32 mouse cellular contexts compared by ENCODE assay signal in genomic region chr1:187315821-187316220, GRCm38 (mm10).
"Had no signal": no experiment of that assay in that cellular context is flagged by ENCODE, and none has a peak within 500 bp of the region (broad histone marks: within the 10 kb centered on the region; RNA-seq: fewer than 3 reads in every experiment).

No protein-coding gene starts in this region.

- ATAC-seq: liver, embryonic 12.5 days; lung, postnatal 0 days; midbrain, embryonic 13.5 days; midbrain, embryonic 15.5 days; midbrain, embryonic 16.5 days had no signal

- H3K4me2 ChIP-seq: limb, embryonic 12.5 days; limb, embryonic 13.5 days; limb, embryonic 15.5 days; liver, embryonic 11.5 days; liver, embryonic 12.5 days; liver, embryonic 13.5 days; liver, embryonic 15.5 days; lung, embryonic 14.5 days; lung, embryonic 15.5 days; midbrain, embryonic 11.5 days; midbrain, embryonic 12.5 days; midbrain, embryonic 13.5 days; midbrain, embryonic 15.5 days; neural tube, embryonic 12.5 days; neural tube, embryonic 13.5 days had no signal

- H3K9me3 ChIP-seq: limb, embryonic 10.5 days; limb, embryonic 12.5 days; limb, embryonic 13.5 days; limb, embryonic 15.5 days; liver, embryonic 12.5 days; liver, embryonic 13.5 days; liver, embryonic 15.5 days; lung, embryonic 15.5 days; megakaryocyte, embryonic 14.5 days; midbrain, embryonic 10.5 days; midbrain, embryonic 12.5 days; midbrain, embryonic 13.5 days; midbrain, embryonic 15.5 days; neural tube, embryonic 12.5 days; neural tube, embryonic 13.5 days had no signal

- H3K9ac ChIP-seq: limb, embryonic 12.5 days; limb, embryonic 13.5 days; limb, embryonic 15.5 days; liver, embryonic 12.5 days; liver, embryonic 13.5 days; liver, embryonic 14.5 days; liver, embryonic 15.5 days; lung, embryonic 14.5 days; lung, embryonic 15.5 days; midbrain, embryonic 12.5 days; midbrain, embryonic 13.5 days; midbrain, embryonic 15.5 days; neural tube, embryonic 12.5 days; neural tube, embryonic 13.5 days had no signal

- H3K4me3 ChIP-seq: limb, embryonic 10.5 days; limb, embryonic 12.5 days; limb, embryonic 13.5 days; limb, embryonic 15.5 days; liver, embryonic 12.5 days; liver, embryonic 13.5 days; liver, embryonic 15.5 days; lung, embryonic 15.5 days; megakaryocyte, embryonic 14.5 days; midbrain, embryonic 10.5 days; midbrain, embryonic 12.5 days; midbrain, embryonic 13.5 days; midbrain, embryonic 15.5 days; myocyte; neural tube, embryonic 12.5 days; neural tube, embryonic 13.5 days had no signal

- H3K27ac ChIP-seq: limb, embryonic 10.5 days; limb, embryonic 12.5 days; limb, embryonic 13.5 days; limb, embryonic 15.5 days; liver, embryonic 12.5 days; liver, embryonic 13.5 days; liver, embryonic 14.5 days; liver, embryonic 15.5 days; lung, embryonic 15.5 days; macrophage; midbrain, embryonic 10.5 days; midbrain, embryonic 12.5 days; midbrain, embryonic 13.5 days; midbrain, embryonic 15.5 days; neural tube, embryonic 12.5 days; neural tube, embryonic 13.5 days had no signal

- H3K4me1 ChIP-seq: limb, embryonic 12.5 days; limb, embryonic 15.5 days; liver, embryonic 15.5 days; lung, embryonic 15.5 days; midbrain, embryonic 12.5 days; midbrain, embryonic 15.5 days; neural tube, embryonic 12.5 days; neural tube, embryonic 13.5 days had no signal

- H3K36me3 ChIP-seq: limb, embryonic 10.5 days; limb, embryonic 15.5 days; liver, embryonic 13.5 days; liver, embryonic 15.5 days; lung, embryonic 15.5 days; midbrain, embryonic 12.5 days; midbrain, embryonic 15.5 days; neural tube, embryonic 12.5 days; neural tube, embryonic 13.5 days had no signal

- DNase-seq: left cerebral cortex, postnatal 4 days; liver; liver, embryonic 13.5 days; lung, adult 18-20 months; lung, adult 2 months; lung, embryonic 14.5 days; lung, postnatal 10 days; lung, postnatal 14 days; lung, postnatal 36 days; lung, postnatal 4 days; midbrain, embryonic 14.5 days had no signal

- H3K27me3 ChIP-seq: limb, embryonic 12.5 days; limb, embryonic 13.5 days; limb, embryonic 15.5 days; liver, embryonic 12.5 days; liver, embryonic 13.5 days; liver, embryonic 15.5 days; lung, embryonic 15.5 days; megakaryocyte, embryonic 14.5 days; midbrain, embryonic 12.5 days; midbrain, embryonic 13.5 days; midbrain, embryonic 15.5 days; neural tube, embryonic 12.5 days; neural tube, embryonic 13.5 days had no signal
